Mouse (Mus musculus) heart, adult 9 months (tissue): ENCODE results near the gene Acsl3.

ENCODE experiments used
- DNase-seq, 2 experiments: peaks; one replicate each; pipeline ENCODE4 v3.0.0; 2022; ENCODE audit warnings: low spot score in 2 of 2

Acsl3 gene

DNA sequence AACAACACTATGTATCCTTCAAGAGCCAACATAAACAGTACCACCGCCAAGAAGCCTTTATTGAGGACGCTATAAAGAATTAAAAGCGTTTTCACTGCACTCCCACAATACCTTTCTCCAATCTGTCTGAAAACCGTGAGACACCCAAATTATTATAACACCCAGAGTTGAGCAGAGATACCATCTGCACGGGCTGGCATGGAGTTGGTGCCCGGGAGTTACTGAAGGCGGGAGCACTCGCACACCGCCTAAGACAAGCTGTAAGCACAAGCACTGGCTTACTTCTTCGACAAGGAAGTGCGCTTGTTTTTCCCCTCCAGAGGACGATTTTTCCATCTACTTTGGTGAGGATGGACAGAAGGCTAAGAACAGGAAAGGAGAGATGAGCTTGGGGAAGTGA lies 84.6 kb downstream of the Acsl3 start:
- DNase-seq = no peak

DNA sequence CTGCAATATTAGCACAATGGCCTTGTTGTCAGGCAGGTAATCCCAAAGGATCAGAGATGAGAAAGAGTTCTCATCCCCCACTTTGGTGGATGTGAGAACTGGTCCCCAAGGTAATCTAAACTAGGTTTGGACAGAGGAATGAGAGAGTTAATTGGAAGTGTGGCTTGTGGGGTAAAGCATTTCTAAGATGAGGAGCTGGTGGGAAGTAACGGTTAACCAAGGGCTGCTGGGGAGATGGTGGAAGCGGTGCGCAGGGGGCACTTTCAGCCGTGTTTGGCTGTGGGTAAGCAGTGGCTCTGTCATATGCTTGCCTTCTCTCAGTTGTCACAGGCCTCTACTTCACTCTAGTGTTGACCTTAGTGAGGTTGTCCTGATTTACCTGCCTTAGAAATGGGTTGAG lies 85.7 kb downstream of the Acsl3 start:
- no peak for DNase-seq

DNA sequence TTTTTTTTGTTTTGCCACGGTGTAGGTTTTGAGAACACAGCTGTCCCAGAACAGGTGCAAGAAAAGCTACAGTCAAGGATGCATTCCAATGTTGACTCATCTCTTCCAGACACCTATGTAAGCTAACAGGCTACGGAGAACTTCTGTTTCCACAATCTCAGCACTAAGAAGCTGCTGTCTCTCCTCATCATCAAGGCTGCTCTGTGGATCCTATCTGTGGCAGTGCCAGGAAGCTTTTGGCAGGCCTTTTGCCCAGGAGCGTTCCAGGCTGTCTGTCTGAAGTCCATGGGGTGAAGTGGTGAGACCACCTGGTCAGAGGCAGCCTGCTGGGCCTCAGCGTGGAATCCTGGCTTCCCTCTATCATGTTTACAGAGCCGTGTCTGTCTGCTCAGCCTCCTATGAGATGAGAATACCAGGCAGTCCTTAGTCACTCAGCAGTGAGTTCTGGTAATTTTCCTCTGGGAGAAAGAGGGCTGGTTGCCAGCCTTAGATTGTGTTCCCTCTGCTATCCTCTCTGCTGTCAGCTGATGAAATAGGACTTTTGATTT lies 87.7 kb downstream of the Acsl3 start:
- peak; percentile 64 for DNase-seq
